ENCODE assay signal across 8 mouse cellular contexts in genomic region chr9:106225469-106226150, GRCm38 (mm10). TPM values are rescaled to one million over a fixed set of nuclear protein-coding genes. Genes with fewer than 3 reads are reported as not detected.
DNase-seq lines count a peak whose midpoint lies in the region; ATAC-seq and TF ChIP-seq lines count a peak whose summit lies in the region.
"Had no signal": no experiment of that assay in that cellular context is flagged by ENCODE, and none has a peak within 500 bp of the region (broad histone marks: within the 10 kb centered on the region; RNA-seq: fewer than 3 reads in every experiment).

No protein-coding gene starts in this region.

- no peak for DNase-seq in limb, embryonic 14.5 days (ENCODE audit: low spot score)
- no peak for DNase-seq in B cell, adult 2 months
- DNase-seq in urinary bladder, postnatal 14 days (ENCODE audit: low spot score) = no peak
- DNase-seq: gastrocnemius, postnatal 10 days had no signal

- H3K9ac ChIP-seq in forebrain, embryonic 15.5 days (replicated peaks) = peak overlapping the region; percentile 46
- peak overlapping the region; percentile 50; the same call in 1 of the 2 replicates for H3K9ac ChIP-seq in limb, embryonic 14.5 days (ENCODE audit: low read depth, low read length, severe bottlenecking)
- peak overlapping the region; percentile 44; the same call in 1 of the 2 replicates for H3K9ac ChIP-seq in stomach, embryonic 15.5 days

- 63% methylated on average over 24 of the region's 24 CpGs for WGBS in forebrain, embryonic 15.5 days
- 60% methylated on average over 24 of the region's 24 CpGs for WGBS in limb, embryonic 14.5 days
- 61% methylated on average over 24 of the region's 24 CpGs for WGBS in stomach, embryonic 15.5 days

- no peaks in the 10 kb centered on the region; the same call in 1 of the 2 replicates for H3K9me3 ChIP-seq in megakaryocyte, embryonic 14.5 days
- H3K9me3 ChIP-seq in forebrain, embryonic 15.5 days = no peaks in the 10 kb centered on the region
- no peaks in the 10 kb centered on the region for H3K9me3 ChIP-seq in limb, embryonic 14.5 days (ENCODE audit: control insufficient read depth, low read length)
- no peaks in the 10 kb centered on the region for H3K9me3 ChIP-seq in stomach, embryonic 15.5 days

- no peaks in the 10 kb centered on the region for H3K36me3 ChIP-seq in megakaryocyte, embryonic 14.5 days (replicated peaks; ENCODE audit: low read length)
- no peaks in the 10 kb centered on the region for H3K36me3 ChIP-seq in forebrain, embryonic 15.5 days
- H3K36me3 ChIP-seq in limb, embryonic 14.5 days (ENCODE audit: control insufficient read depth, insufficient read depth, low read length) = no peaks in the 10 kb centered on the region
- H3K36me3 ChIP-seq in stomach, embryonic 15.5 days = no peaks in the 10 kb centered on the region

- no peak overlapping the region; the same call in 1 of the 2 replicates for H3K27ac ChIP-seq in forebrain, embryonic 15.5 days (replicated peaks)
- H3K27ac ChIP-seq in limb, embryonic 14.5 days (replicated peaks; ENCODE audit: low read depth, low read length) = no peak overlapping the region
- peak overlapping the region; percentile 84 for H3K27ac ChIP-seq in stomach, embryonic 15.5 days

- H3K4me3 ChIP-seq in megakaryocyte, embryonic 14.5 days (replicated peaks) = peak overlapping the region; percentile 85
- H3K4me3 ChIP-seq in forebrain, embryonic 15.5 days = peak overlapping the region; percentile 37
- peak overlapping the region; percentile 38 for H3K4me3 ChIP-seq in limb, embryonic 14.5 days (replicated peaks; ENCODE audit: low read length)
- peak overlapping the region; percentile 37 for H3K4me3 ChIP-seq in stomach, embryonic 15.5 days (replicated peaks)

- ATAC-seq in megakaryocyte, adult 5-6 weeks (ENCODE audit: poor library complexity, severe bottlenecking) = no peak
- ATAC-seq in forebrain, embryonic 15.5 days (replicated peaks) = peak; percentile 20; the same call in 1 of the 2 replicates
- no peak for ATAC-seq in limb, embryonic 14.5 days (ENCODE audit: low FRiP score, low read depth)
- no peak for ATAC-seq in stomach, embryonic 15.5 days (ENCODE audit: insufficient read depth, low FRiP score, low read depth)

- H3K27me3 ChIP-seq in megakaryocyte, embryonic 14.5 days (replicated peaks) = peaks cover 62% of the 10 kb centered on the region
- H3K27me3 ChIP-seq in forebrain, embryonic 15.5 days = no peaks in the 10 kb centered on the region
- no peaks in the 10 kb centered on the region for H3K27me3 ChIP-seq in limb, embryonic 14.5 days (ENCODE audit: control insufficient read depth, insufficient read depth, low read length)
- peaks cover 6% of the 10 kb centered on the region for H3K27me3 ChIP-seq in stomach, embryonic 15.5 days (replicated peaks)

- peaks cover 42% of the 10 kb centered on the region for H3K4me1 ChIP-seq in megakaryocyte, embryonic 14.5 days
- H3K4me1 ChIP-seq in forebrain, embryonic 15.5 days = peaks cover 9% of the 10 kb centered on the region; the same call in 1 of the 2 replicates
- H3K4me1 ChIP-seq in limb, embryonic 14.5 days (ENCODE audit: control insufficient read depth, insufficient read depth, low read length) = peaks cover 6% of the 10 kb centered on the region
- peaks cover 13% of the 10 kb centered on the region for H3K4me1 ChIP-seq in stomach, embryonic 15.5 days

- H3K4me2 ChIP-seq in forebrain, embryonic 15.5 days (replicated peaks) = peak overlapping the region; percentile 70
- H3K4me2 ChIP-seq in limb, embryonic 14.5 days (replicated peaks; ENCODE audit: low read depth, low read length, severe bottlenecking) = peak overlapping the region; percentile 65
- peak overlapping the region; percentile 79 for H3K4me2 ChIP-seq in stomach, embryonic 15.5 days

- TF ChIP-seq POLR2A in limb, embryonic 14.5 days (IDR thresholded peaks at IDR 0.05; ENCODE audit: borderline replicate concordance, extremely low read depth, insufficient read depth, insufficient read length) = no peak

RNA-seq across cellular contexts. Expression of gene Tlr9, which starts 3.2 kb away (rescaled TPM):
- 0.63 and 2.3 TPM in 2 replicates for polyA plus RNA-seq in megakaryocyte, embryonic 14.5 days (2012; ENCODE audit: insufficient read depth, low replicate concordance)
- total RNA-seq in megakaryocyte, adult 5-6 weeks (2015) = 47.5 and 51.3 TPM in 2 replicates
- 7.4 and 10.9 TPM in 2 replicates for total RNA-seq in megakaryocyte, adult 5-6 weeks (2017)
- not detected in 2 replicates for polyA plus RNA-seq in forebrain, embryonic 15.5 days (2015; fragmentation: Nextera tagmentation; extraction: Ambion mirVana)
- 0.96 and 0.99 TPM in 2 replicates for polyA plus RNA-seq in limb, embryonic 14.5 days (2012; rRNA removed)
- 0.08 and 0.11 TPM in 2 replicates for polyA plus RNA-seq in limb, embryonic 14.5 days (2014; fragmentation: Nextera tagmentation; extraction: Ambion mirVana)
- 0.12 and 0.15 TPM in 2 replicates for polyA plus RNA-seq in stomach, embryonic 15.5 days (2015; fragmentation: Nextera tagmentation; extraction: Ambion mirVana)

RNA-seq across cellular contexts. Expression of gene Twf2, which starts 22.7 kb away (rescaled TPM):
- 149 TPM in 2 replicates for polyA plus RNA-seq in megakaryocyte, embryonic 14.5 days (2012; ENCODE audit: insufficient read depth, low replicate concordance)
- total RNA-seq in megakaryocyte, adult 5-6 weeks (2015) = 76.8 and 79.8 TPM in 2 replicates
- 109 and 110 TPM in 2 replicates for total RNA-seq in megakaryocyte, adult 5-6 weeks (2017)
- polyA plus RNA-seq in forebrain, embryonic 15.5 days (2015; fragmentation: Nextera tagmentation; extraction: Ambion mirVana) = 54.8 and 57.3 TPM in 2 replicates
- polyA plus RNA-seq in limb, embryonic 14.5 days (2012; rRNA removed) = 69.2 and 76.3 TPM in 2 replicates
- 62.4 and 65.6 TPM in 2 replicates for polyA plus RNA-seq in limb, embryonic 14.5 days (2014; fragmentation: Nextera tagmentation; extraction: Ambion mirVana)
- polyA plus RNA-seq in stomach, embryonic 15.5 days (2015; fragmentation: Nextera tagmentation; extraction: Ambion mirVana) = 53.9 and 64.0 TPM in 2 replicates

RNA-seq across cellular contexts. Expression of gene Alas1, which starts 22.8 kb away (rescaled TPM):
- 13.1 and 14.8 TPM in 2 replicates for polyA plus RNA-seq in megakaryocyte, embryonic 14.5 days (2012; ENCODE audit: insufficient read depth, low replicate concordance)
- total RNA-seq in megakaryocyte, adult 5-6 weeks (2015) = 84.6 and 91.1 TPM in 2 replicates
- total RNA-seq in megakaryocyte, adult 5-6 weeks (2017) = 110 and 116 TPM in 2 replicates
- 93.6 and 101 TPM in 2 replicates for polyA plus RNA-seq in forebrain, embryonic 15.5 days (2015; fragmentation: Nextera tagmentation; extraction: Ambion mirVana)
- polyA plus RNA-seq in limb, embryonic 14.5 days (2012; rRNA removed) = 83.3 and 97.2 TPM in 2 replicates
- polyA plus RNA-seq in limb, embryonic 14.5 days (2014; fragmentation: Nextera tagmentation; extraction: Ambion mirVana) = 89.3 and 95.4 TPM in 2 replicates
- polyA plus RNA-seq in stomach, embryonic 15.5 days (2015; fragmentation: Nextera tagmentation; extraction: Ambion mirVana) = 109 TPM in 2 replicates

RNA-seq across cellular contexts. Expression of gene Ppm1m, which starts 26.1 kb away (rescaled TPM):
- 8.2 and 12.4 TPM in 2 replicates for polyA plus RNA-seq in megakaryocyte, embryonic 14.5 days (2012; ENCODE audit: insufficient read depth, low replicate concordance)
- 42.3 and 52.2 TPM in 2 replicates for total RNA-seq in megakaryocyte, adult 5-6 weeks (2015)
- total RNA-seq in megakaryocyte, adult 5-6 weeks (2017) = 46.4 and 49.6 TPM in 2 replicates
- 15.4 and 15.8 TPM in 2 replicates for polyA plus RNA-seq in forebrain, embryonic 15.5 days (2015; fragmentation: Nextera tagmentation; extraction: Ambion mirVana)
- polyA plus RNA-seq in limb, embryonic 14.5 days (2012; rRNA removed) = 87.0 and 93.5 TPM in 2 replicates
- polyA plus RNA-seq in limb, embryonic 14.5 days (2014; fragmentation: Nextera tagmentation; extraction: Ambion mirVana) = 39.2 and 48.3 TPM in 2 replicates
- polyA plus RNA-seq in stomach, embryonic 15.5 days (2015; fragmentation: Nextera tagmentation; extraction: Ambion mirVana) = 39.0 and 42.0 TPM in 2 replicates

RNA-seq across cellular contexts. Expression of gene Wdr82, which starts 54.9 kb away (rescaled TPM):
- 3.7 and 4.5 TPM in 2 replicates for polyA plus RNA-seq in megakaryocyte, embryonic 14.5 days (2012; ENCODE audit: insufficient read depth, low replicate concordance)
- 41.5 and 49.1 TPM in 2 replicates for total RNA-seq in megakaryocyte, adult 5-6 weeks (2015)
- total RNA-seq in megakaryocyte, adult 5-6 weeks (2017) = 49.8 and 61.9 TPM in 2 replicates
- 38.1 and 41.5 TPM in 2 replicates for polyA plus RNA-seq in forebrain, embryonic 15.5 days (2015; fragmentation: Nextera tagmentation; extraction: Ambion mirVana)
- 104 and 122 TPM in 2 replicates for polyA plus RNA-seq in limb, embryonic 14.5 days (2012; rRNA removed)
- polyA plus RNA-seq in limb, embryonic 14.5 days (2014; fragmentation: Nextera tagmentation; extraction: Ambion mirVana) = 30.2 and 32.5 TPM in 2 replicates
- 19.7 and 20.4 TPM in 2 replicates for polyA plus RNA-seq in stomach, embryonic 15.5 days (2015; fragmentation: Nextera tagmentation; extraction: Ambion mirVana)
